Mouse (Mus musculus) yolk sac, embryonic 10.5 days (tissue): ENCODE measurements at regions not wholly inside any gene's neighbourhood (a gene's known extent, or its start where the extent isn't known, plus 50 kb on each side); places are given as distances from the start of the nearest gene placed in this dataset.

Experiments used
- DNase-seq: peaks from one replicate; pipeline ENCODE4 v3.0.0-alpha.2; 2017; ENCODE audit warnings: low spot score

DNA sequence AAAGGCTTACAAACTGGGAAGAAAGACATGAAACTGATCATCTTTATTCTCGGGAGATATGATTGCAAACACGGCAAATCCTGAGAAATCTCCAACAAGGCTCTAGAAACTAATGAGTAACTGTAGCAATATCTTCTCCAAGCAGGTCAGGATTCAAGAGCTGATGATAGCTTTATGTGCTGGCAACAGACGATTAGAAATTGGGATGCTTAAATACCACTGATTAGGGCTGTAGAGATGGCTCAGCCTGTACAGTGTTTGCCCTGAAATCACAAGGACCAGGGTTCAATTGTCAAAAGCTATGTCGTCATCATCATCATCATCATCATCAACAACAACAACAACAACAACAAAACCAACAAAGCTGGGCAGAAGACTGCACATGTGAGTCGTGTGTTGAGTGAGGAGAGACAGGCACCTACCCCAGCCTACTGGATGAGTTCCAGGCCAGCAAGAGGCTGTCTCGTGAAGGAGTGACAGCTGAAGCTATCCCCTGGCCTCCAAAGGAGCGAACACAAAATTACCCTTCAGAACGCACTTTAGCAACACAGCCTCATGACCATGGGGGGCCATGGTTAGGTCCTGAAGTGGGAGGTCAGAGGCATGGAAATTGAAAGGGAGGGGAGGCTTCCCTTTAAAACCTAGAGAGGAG is 225.0 kb downstream of the Tex36 start:
- no peak for DNase-seq

GRCm38 (mm10) chr7:133372695-133373094 is 229.3 kb downstream of the Tex36 start:
- DNase-seq, result no peak

DNA sequence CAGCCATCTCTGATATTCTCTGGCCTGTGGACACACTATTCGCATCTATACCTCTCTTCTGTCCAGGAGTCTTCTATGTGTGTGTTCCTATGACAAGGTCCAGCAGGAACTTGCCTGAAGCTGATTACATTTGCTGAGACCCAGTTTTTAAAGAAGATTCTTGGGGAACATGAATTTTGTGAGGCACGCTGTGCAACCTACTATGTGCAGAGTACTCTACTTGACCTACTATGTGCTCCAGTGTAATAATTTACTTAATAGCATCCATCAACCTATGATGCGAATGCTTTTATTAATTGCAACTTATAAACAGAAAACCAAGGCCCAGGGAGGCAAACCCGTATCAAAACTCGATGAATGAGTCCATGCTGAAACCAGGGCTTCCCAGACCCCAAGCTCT is 231.4 kb downstream of the Tex36 start:
- no peak for DNase-seq

- DNase-seq, result no peak
Observed at GRCm38 (mm10) chr7:133364601-133365000, 237.4 kb downstream of the Tex36 start.

- DNase-seq, result no peak
Observed at GRCm38 (mm10) chr7:133328717-133329116, 204.6 kb upstream of the Ctbp2 start.

- no peak for DNase-seq
Observed at GRCm38 (mm10) chr7:133325548-133326190, 201.5 kb upstream of the Ctbp2 start.

GRCm38 (mm10) chr7:133323955-133324354 is 199.8 kb upstream of the Ctbp2 start:
- DNase-seq, result no peak

GRCm38 (mm10) chr7:133317511-133317910 is 193.4 kb upstream of the Ctbp2 start:
- DNase-seq, result no peak

GRCm38 (mm10) chr7:133316701-133317475 is 192.7 kb upstream of the Ctbp2 start:
- DNase-seq, result no peak

- DNase-seq, result peak; percentile 5
Observed at GRCm38 (mm10) chr7:133315197-133316029, 191.3 kb upstream of the Ctbp2 start.

DNA sequence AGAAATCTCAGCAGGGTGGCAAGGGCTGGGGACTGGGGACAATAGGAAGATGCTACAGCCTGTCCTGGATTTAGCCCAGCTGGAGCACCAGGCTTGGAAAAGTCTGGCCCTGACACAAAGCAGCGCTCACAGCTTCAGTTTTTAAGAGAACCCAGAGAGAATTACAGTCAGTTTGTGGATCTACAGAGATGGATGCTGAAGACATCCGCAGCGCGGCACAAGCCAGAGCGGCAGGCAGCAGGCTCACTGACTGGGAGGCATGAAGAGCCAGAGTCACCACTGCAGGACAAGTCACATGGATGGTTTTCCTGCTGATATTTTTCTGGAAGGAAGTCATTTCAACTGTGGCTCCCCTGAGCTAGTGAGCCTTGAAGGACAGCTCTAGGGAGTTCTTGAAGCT is 189.0 kb upstream of the Ctbp2 start:
- no peak for DNase-seq

GRCm38 (mm10) chr7:133311116-133311801 is 187.1 kb upstream of the Ctbp2 start:
- DNase-seq, result no peak

GRCm38 (mm10) chr7:133304461-133304860 is 180.3 kb upstream of the Ctbp2 start:
- no peak for DNase-seq

GRCm38 (mm10) chr7:133290471-133290870 is 166.3 kb upstream of the Ctbp2 start:
- DNase-seq, result no peak

DNA sequence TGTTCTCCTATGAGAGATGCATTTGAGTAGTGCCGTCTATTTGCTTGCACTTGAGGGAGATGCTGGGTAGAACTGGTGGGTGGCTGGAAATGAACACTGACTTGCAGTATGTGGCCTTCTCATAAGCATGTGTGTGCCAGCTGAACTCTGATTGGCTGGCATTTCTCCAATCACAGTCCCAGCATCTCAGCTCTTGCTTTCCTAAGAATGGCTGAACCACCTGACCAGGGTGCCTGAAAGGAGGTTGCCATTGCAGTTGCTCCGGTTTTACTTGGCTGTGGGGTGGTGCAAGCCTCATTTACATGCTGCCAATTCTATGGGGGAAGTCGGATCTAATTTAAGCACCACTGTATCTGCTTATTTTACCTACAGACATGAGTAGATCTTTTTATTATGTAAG is 164.1 kb upstream of the Ctbp2 start:
- no peak for DNase-seq

- DNase-seq, result no peak
Observed at GRCm38 (mm10) chr7:133286836-133287235, 162.7 kb upstream of the Ctbp2 start.

GRCm38 (mm10) chr7:133286216-133286615 is 162.1 kb upstream of the Ctbp2 start:
- DNase-seq, result no peak

- no peak for DNase-seq
Observed at GRCm38 (mm10) chr7:133262161-133262560, 138.0 kb upstream of the Ctbp2 start.

- DNase-seq, result no peak
Observed at GRCm38 (mm10) chr7:133259143-133259542, 135.0 kb upstream of the Ctbp2 start.

DNA sequence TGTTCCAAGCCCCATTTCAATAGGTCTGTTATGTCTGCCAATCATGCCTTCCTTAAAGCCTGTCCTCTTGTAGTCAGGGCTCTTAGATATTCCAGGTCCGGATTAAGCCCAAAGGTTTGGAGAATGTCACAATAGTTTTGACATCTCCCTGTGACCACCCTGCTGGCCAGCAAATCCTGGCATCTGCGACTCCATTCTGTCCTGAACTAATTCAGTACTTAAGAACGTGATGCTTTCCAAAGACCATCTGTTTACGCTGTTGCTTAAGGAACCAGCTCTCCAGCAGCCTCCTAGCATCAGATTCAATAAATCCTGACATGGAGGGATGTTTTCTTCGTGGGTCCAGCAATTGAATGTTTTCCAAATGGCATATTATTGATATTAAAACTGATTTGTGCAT is 132.7 kb upstream of the Ctbp2 start:
- no peak for DNase-seq

GRCm38 (mm10) chr7:133244601-133245000 is 120.4 kb upstream of the Ctbp2 start:
- no peak for DNase-seq

- DNase-seq, result no peak
Observed at GRCm38 (mm10) chr7:133234326-133234725, 110.2 kb upstream of the Ctbp2 start.
